Mouse (Mus musculus): ENCODE data around the gene Rps16. TPM values are rescaled to one million over a fixed set of nuclear protein-coding genes. Genes with fewer than 3 reads are reported as not detected.
"Not testable (repeated sequence)": the region's sequence is repeated elsewhere in the genome, so short reads cannot be mapped to it uniquely, and the experiment has no call there.

Gene Rps16
- total RNA-seq, 2 experiments from 2014 or later, result 385 to 425 TPM

- DNase-seq (ENCODE audit: low spot score), result peak; percentile 87
These were observed 36.0 kb downstream of the Rps16 start for GRCm38 (mm10) chr7:28386462-28386861.

- not testable (repeated sequence) for DNase-seq (ENCODE audit: low spot score)
These were observed 36.4 kb downstream of the Rps16 start for GRCm38 (mm10) chr7:28386877-28387276.

- not testable (repeated sequence) for DNase-seq (ENCODE audit: low spot score)
These were observed 36.9 kb downstream of the Rps16 start for GRCm38 (mm10) chr7:28387384-28387783.

GRCm38 (mm10) chr7:28390331-28390730 lies 39.9 kb downstream of the Rps16 start:
- no peak for DNase-seq (ENCODE audit: low spot score)

- DNase-seq (ENCODE audit: low spot score), result peak; percentile 99
These were observed 42.2 kb downstream of the Rps16 start, which contains the start of the genes Med29 and Paf1 for GRCm38 (mm10) chr7:28392429-28393271. Gene Med29 (minus strand): TSS chr7:28392708. Gene Paf1 (plus strand): TSS chr7:28392951.

GRCm38 (mm10) chr7:28393272-28393951 lies 43.0 kb downstream of the Rps16 start:
- DNase-seq (ENCODE audit: low spot score), result no peak

- DNase-seq (ENCODE audit: low spot score), result no peak
These were observed 45.0 kb downstream of the Rps16 start for GRCm38 (mm10) chr7:28395425-28395824.

- peak; percentile 27 for DNase-seq (ENCODE audit: low spot score)
These were observed 47.5 kb downstream of the Rps16 start for GRCm38 (mm10) chr7:28398000-28398399.

GRCm38 (mm10) chr7:28398696-28399340 lies 48.4 kb downstream of the Rps16 start:
- no peak for DNase-seq (ENCODE audit: low spot score)

GRCm38 (mm10) chr7:28401030-28401429 lies 50.6 kb downstream of the Rps16 start:
- no peak for DNase-seq (ENCODE audit: low spot score)

- no peak for DNase-seq (ENCODE audit: low spot score)
These were observed 51.5 kb downstream of the Rps16 start for GRCm38 (mm10) chr7:28401942-28402341.

Other genes starting within 250 kb of the Rps16 start
- not detected for gene 9530053A07Rik, start 221.2 kb upstream of the Rps16 start, total RNA-seq (2021)
- 10 to 100 TPM; 21.8 to 23.0 TPM for gene Fbl, start 180.9 kb upstream of the Rps16 start, total RNA-seq (2021)
- 10 to 100 TPM; 48.1 to 84.1 TPM for gene Dyrk1b, start 171.2 kb upstream of the Rps16 start, total RNA-seq (2021)
- gene Eid2, start 82.8 kb upstream of the Rps16 start, total RNA-seq (2021), result 1 to 10 TPM; 3.9 to 4.6 TPM
- gene Eid2b, start 72.9 kb upstream of the Rps16 start, total RNA-seq (2021), result 1 to 10 TPM; 6.3 to 6.9 TPM
- gene Selenov, start 59.5 kb upstream of the Rps16 start, total RNA-seq (2021), result not detected
- gene Dll3, start 48.4 kb upstream of the Rps16 start, total RNA-seq (2021), result not detected
- gene Timm50, start 38.6 kb upstream of the Rps16 start, total RNA-seq (2021), result 10 to 100 TPM; 40.4 to 48.4 TPM
- gene Supt5, start 11.9 kb upstream of the Rps16 start, total RNA-seq (2021), result 10 to 100 TPM; 66.9 to 67.5 TPM
- 1 to 10 TPM; 4.8 to 5.9 TPM for gene Plekhg2, start 21.9 kb downstream of the Rps16 start, total RNA-seq (2021)
- 10 to 100 TPM; 10.1 to 37.0 TPM for gene Zfp36, start 29.6 kb downstream of the Rps16 start, total RNA-seq (2021)
- gene Med29, start 42.1 kb downstream of the Rps16 start, total RNA-seq (2021), result 10 to 100 TPM; 22.7 to 24.1 TPM
- gene Paf1, start 42.3 kb downstream of the Rps16 start, total RNA-seq (2021), result 10 to 100 TPM; 29.5 to 31.2 TPM
- gene Gmfg, start 86.8 kb downstream of the Rps16 start, total RNA-seq (2021), result 1 to 10 TPM in 1 of 2 experiments, under 1 TPM in 1; 0.82 to 1.8 TPM
- gene Lrfn1, start 101.3 kb downstream of the Rps16 start, total RNA-seq (2021), result under 1 TPM; 0.16 to 0.26 TPM
- gene Ifnl2, start 159.8 kb downstream of the Rps16 start, total RNA-seq (2021), result not detected
- not detected for gene Ifnl3, start 172.2 kb downstream of the Rps16 start, total RNA-seq (2021)
- not detected for gene Sycn, start 190.2 kb downstream of the Rps16 start, total RNA-seq (2021)
- not detected for gene Nccrp1, start 196.6 kb downstream of the Rps16 start, total RNA-seq (2021)
- gene Samd4b, start 247.5 kb downstream of the Rps16 start, total RNA-seq (2021), result 10 to 100 TPM; 13.8 to 15.2 TPM
- 1 to 10 TPM; 2.2 to 3.8 TPM for gene Pak4, start 247.5 kb downstream of the Rps16 start, total RNA-seq (2021)

All from gastrocnemius, adult 18-20 months (tissue).